Mouse (Mus musculus) stomach, postnatal 0 days (tissue): ENCODE results near the gene Wasl.

ENCODE experiments used
- CTCF ChIP-seq: IDR thresholded peaks from 2 replicates; pipeline ENCODE4 v1.5.1; 2016; ENCODE audit warnings: antibody characterized with exemption, low read depth, mild to moderate bottlenecking, moderate library complexity
- EP300 ChIP-seq: optimal IDR thresholded peaks from 2 replicates; pipeline ENCODE3; 2016; ENCODE audit warnings: antibody characterized with exemption

GRCm38 (mm10) chr6:24600134-24600533 lies 64.7 kb downstream of the Wasl start:
- no peak for TF ChIP-seq CTCF
- TF ChIP-seq EP300 = no peak
